Mouse (Mus musculus) neural tube, embryonic 14.5 days (tissue): ENCODE measurements around the gene Mgat1. TPM values are rescaled to one million over a fixed set of nuclear protein-coding genes. Genes with fewer than 3 reads are reported as not detected.

Experiments used
- ATAC-seq: fragments of 200-750 bp; cut with Nextera tagmentation; 2 replicates; pipeline ENCODE4 v1.8.0; 2017; ENCODE audit warnings: low read depth, mild to moderate bottlenecking, moderate TSS enrichment, moderate library complexity
- H3K27ac ChIP-seq: fragments of 300-500 bp; sonication (generic); 2 replicates; pipeline ENCODE4 v1.5.1; 2014; ENCODE audit warnings: low read depth, mild to moderate bottlenecking, control low read depth, low read length, moderate library complexity, mixed read lengths
- H3K27me3 ChIP-seq: fragments of 300-500 bp; sonication (generic); 2 replicates; pipeline ENCODE4 v1.6.1; 2014; ENCODE audit warnings: low read length; ENCODE audit not compliant: control insufficient read depth, insufficient read depth
- H3K36me3 ChIP-seq: fragments of 300-500 bp; sonication (generic); 2 replicates; pipeline ENCODE4 v1.6.1; 2014; ENCODE audit warnings: low read length, mixed read lengths; ENCODE audit not compliant: control insufficient read depth, insufficient read depth
- H3K4me1 ChIP-seq: fragments of 300-500 bp; sonication (generic); 2 replicates; pipeline ENCODE4 v1.6.1; 2014; ENCODE audit warnings: low read length; ENCODE audit not compliant: control insufficient read depth, insufficient read depth
- H3K4me2 ChIP-seq: fragments of 300-500 bp; sonication (generic); 2 replicates; pipeline ENCODE4 v1.6.1; 2014; ENCODE audit warnings: mild to moderate bottlenecking, low read depth, low read length, control low read depth
- H3K4me3 ChIP-seq: fragments of 300-500 bp; sonication (generic); 2 replicates; pipeline ENCODE4 v1.5.1; 2014; ENCODE audit warnings: low read depth, low read length, control low read depth, mixed read lengths
- H3K9ac ChIP-seq: fragments of 300-500 bp; sonication (generic); replicated peaks from 2 replicates; pipeline ENCODE4 v1.6.1; 2014; ENCODE audit warnings: low read depth, mild to moderate bottlenecking, control low read depth, low read length, mixed read lengths
- H3K9me3 ChIP-seq: fragments of 300-500 bp; sonication (generic); 2 replicates; pipeline ENCODE4 v1.6.1; 2016; ENCODE audit warnings: low read length; ENCODE audit not compliant: control insufficient read depth
- WGBS: fragments of 180-500 bp; shearing (Covaris S2); extraction: QIAGEN DNeasy Blood & Tissue Kit; methylation state at CpG from one replicate; pipeline ENCODE4 v1.1.7; 2014; 5-methylcytosine and 5-hydroxymethylcytosine counted together
- polyA plus RNA-seq: library from polyadenylated mRNA; unstranded; fragments of >200 nt; fragmentation: Nextera tagmentation; extraction: Ambion mirVana; gene quantifications from 2 replicates; pipeline ENCODE4 v1.2.1, GENCODE M21; 2014

Gene Mgat1
- polyA plus RNA-seq, 1 experiment from 2014 or later: 22.6 TPM

GRCm38 (mm10) chr11:49203771-49204497 lies 40.1 kb upstream of the Mgat1 start:
- Histone ChIP-seq H3K9me3 (no peaks in the 10 kb centered on the region), H3K4me1 (peaks cover 16% of the 10 kb centered on the region), H3K4me2 (peak overlapping the region; percentile 92), H3K27me3 (no peaks in the 10 kb centered on the region; the same call in 1 of the 2 replicates), H3K27ac (peak overlapping the region; percentile 96), H3K9ac (peak overlapping the region; percentile 95), H3K36me3 (no peaks in the 10 kb centered on the region), H3K4me3 (peak overlapping the region; percentile 98)
- WGBS: 0% methylated on average over 24 of the region's 24 CpGs
- ATAC-seq: peak; percentile 75

GRCm38 (mm10) chr11:49205080-49205590 lies 38.9 kb upstream of the Mgat1 start:
- H3K4me2 ChIP-seq: no peak overlapping the region
- 87% methylated on average over 6 of the region's 6 CpGs for WGBS
- no peak overlapping the region for H3K9ac ChIP-seq
- H3K27ac ChIP-seq: no peak overlapping the region
- peaks cover 16% of the 10 kb centered on the region for H3K4me1 ChIP-seq
- peak overlapping the region; percentile 98; the same call in 1 of the 2 replicates for H3K4me3 ChIP-seq
- no peaks in the 10 kb centered on the region for H3K9me3 ChIP-seq
- no peaks in the 10 kb centered on the region; the same call in 1 of the 2 replicates for H3K27me3 ChIP-seq
- no peaks in the 10 kb centered on the region for H3K36me3 ChIP-seq
- no peak for ATAC-seq

- no peak overlapping the region for H3K4me3 ChIP-seq
- H3K27me3 ChIP-seq: no peaks in the 10 kb centered on the region; the same call in 1 of the 2 replicates
- no peak overlapping the region for H3K4me2 ChIP-seq
- no peaks in the 10 kb centered on the region for H3K9me3 ChIP-seq
- H3K4me1 ChIP-seq: peaks cover 12% of the 10 kb centered on the region
- no peak overlapping the region for H3K27ac ChIP-seq
- ATAC-seq: no peak
- no peaks in the 10 kb centered on the region for H3K36me3 ChIP-seq
- WGBS: 98% methylated on average over 1 of the region's 1 CpGs
- no peak overlapping the region for H3K9ac ChIP-seq
Measured at GRCm38 (mm10) chr11:49207495-49207894, 36.5 kb upstream of the Mgat1 start.

GRCm38 (mm10) chr11:49212577-49212976 lies 31.4 kb upstream of the Mgat1 start:
- Histone ChIP-seq H3K36me3 (peaks cover 38% of the 10 kb centered on the region), H3K27ac (no peak overlapping the region), H3K27me3 (no peaks in the 10 kb centered on the region), H3K9ac (no peak overlapping the region), H3K4me1 (no peaks in the 10 kb centered on the region), H3K9me3 (no peaks in the 10 kb centered on the region), H3K4me3 (no peak overlapping the region), H3K4me2 (no peak overlapping the region)
- ATAC-seq: no peak

GRCm38 (mm10) chr11:49213505-49213904 lies 30.5 kb upstream of the Mgat1 start:
- Histone ChIP-seq H3K36me3 (peaks cover 38% of the 10 kb centered on the region), H3K9me3 (no peaks in the 10 kb centered on the region), H3K4me3 (no peak overlapping the region), H3K27ac (no peak overlapping the region), H3K4me1 (no peaks in the 10 kb centered on the region), H3K4me2 (no peak overlapping the region), H3K9ac (no peak overlapping the region), H3K27me3 (no peaks in the 10 kb centered on the region)
- WGBS: 95% methylated on average over 1 of the region's 1 CpGs
- ATAC-seq: no peak

- Histone ChIP-seq H3K27ac (no peak overlapping the region), H3K36me3 (peaks cover 32% of the 10 kb centered on the region), H3K4me1 (no peaks in the 10 kb centered on the region), H3K4me2 (no peak overlapping the region), H3K9me3 (no peaks in the 10 kb centered on the region), H3K4me3 (no peak overlapping the region), H3K9ac (no peak overlapping the region), H3K27me3 (no peaks in the 10 kb centered on the region)
- 98% methylated on average over 2 of the region's 2 CpGs for WGBS
- ATAC-seq: no peak
Measured at GRCm38 (mm10) chr11:49219271-49219670, 24.7 kb upstream of the Mgat1 start.

GRCm38 (mm10) chr11:49224455-49224854 lies 19.5 kb upstream of the Mgat1 start:
- H3K9me3 ChIP-seq: no peaks in the 10 kb centered on the region
- no peaks in the 10 kb centered on the region for H3K4me1 ChIP-seq
- H3K4me3 ChIP-seq: no peak overlapping the region
- H3K27me3 ChIP-seq: no peaks in the 10 kb centered on the region
- no peak overlapping the region for H3K27ac ChIP-seq
- no peak for ATAC-seq
- no peak overlapping the region for H3K9ac ChIP-seq
- H3K4me2 ChIP-seq: no peak overlapping the region
- WGBS: 64% methylated on average over 1 of the region's 1 CpGs
- H3K36me3 ChIP-seq: no peaks in the 10 kb centered on the region

GRCm38 (mm10) chr11:49232781-49233180 lies 11.2 kb upstream of the Mgat1 start:
- Histone ChIP-seq H3K9me3 (no peaks in the 10 kb centered on the region), H3K4me1 (no peaks in the 10 kb centered on the region), H3K27ac (no peak overlapping the region), H3K9ac (no peak overlapping the region), H3K4me3 (no peak overlapping the region), H3K36me3 (no peaks in the 10 kb centered on the region), H3K4me2 (no peak overlapping the region), H3K27me3 (no peaks in the 10 kb centered on the region)
- ATAC-seq: no peak
- 82% methylated on average over 3 of the region's 3 CpGs for WGBS

- WGBS: 76% methylated on average over 3 of the region's 3 CpGs
Measured at GRCm38 (mm10) chr11:49235459-49236207, 8.4 kb upstream of the Mgat1 start.

More at GRCm38 (mm10) chr11:49235459-49236207, 8.4 kb upstream of the Mgat1 start:
- no peaks in the 10 kb centered on the region for H3K27me3 ChIP-seq
- H3K36me3 ChIP-seq: no peaks in the 10 kb centered on the region
- H3K9me3 ChIP-seq: no peaks in the 10 kb centered on the region
- no peak overlapping the region for H3K9ac ChIP-seq
- no peak overlapping the region for H3K4me2 ChIP-seq
- H3K27ac ChIP-seq: no peak overlapping the region
- ATAC-seq: no peak
- H3K4me3 ChIP-seq: no peak overlapping the region
- no peaks in the 10 kb centered on the region for H3K4me1 ChIP-seq
